Mouse (Mus musculus): ENCODE data around the gene Rgs16. TPM values are rescaled to one million over a fixed set of nuclear protein-coding genes. Genes with fewer than 3 reads are reported as not detected.

The Rgs16 gene
- polyA plus RNA-seq (2012; ENCODE audit: insufficient read depth, insufficient read length, missing spikeins): 0.44 TPM in 1 of 2 replicates, not detected in the other

DNA sequence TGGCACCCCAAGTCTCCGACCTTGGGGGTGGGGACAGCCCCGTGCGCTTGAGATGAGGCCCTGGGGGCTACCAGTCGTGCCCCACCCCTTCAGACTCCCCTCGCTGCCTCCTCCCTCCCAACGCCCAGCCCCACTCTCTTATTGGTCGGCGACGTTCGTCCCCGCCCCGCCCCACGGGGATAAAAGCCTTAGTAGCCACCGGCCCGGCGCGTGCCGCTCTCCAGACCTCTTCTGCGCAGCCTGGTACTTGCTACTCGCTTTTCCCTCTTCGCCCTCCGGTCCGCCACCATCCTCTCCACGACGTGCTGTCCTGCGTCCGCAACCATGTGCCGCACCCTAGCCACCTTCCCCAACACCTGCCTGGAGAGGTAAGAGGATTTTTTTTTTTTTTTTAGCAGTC lies at the start of gene Rgs16:
Rgs16 (plus strand) TSS at position 205 of the 400 bp plus-strand sequence.
- Histone ChIP-seq H3K4me3 (ENCODE audit: insufficient read depth, low read depth, low read length) (peak within 1 kb of the TSS; percentile 63), H3K27ac (replicated peaks; ENCODE audit: low read depth, low read length) (no peak within 1 kb of the TSS), H3K4me1 (ENCODE audit: control insufficient read depth, insufficient read depth, insufficient read length, low read length) (no peaks in the 10 kb centered on the region)

- no peak overlapping the region for H3K4me3 ChIP-seq (ENCODE audit: insufficient read depth, low read depth, low read length)
- no peaks in the 10 kb centered on the region for H3K4me1 ChIP-seq (ENCODE audit: control insufficient read depth, insufficient read depth, insufficient read length, low read length)
- H3K27ac ChIP-seq (replicated peaks; ENCODE audit: low read depth, low read length): no peak overlapping the region
Measured at GRCm38 (mm10) chr1:153692526-153692925, 47.6 kb upstream of the Rgs16 start.

DNA sequence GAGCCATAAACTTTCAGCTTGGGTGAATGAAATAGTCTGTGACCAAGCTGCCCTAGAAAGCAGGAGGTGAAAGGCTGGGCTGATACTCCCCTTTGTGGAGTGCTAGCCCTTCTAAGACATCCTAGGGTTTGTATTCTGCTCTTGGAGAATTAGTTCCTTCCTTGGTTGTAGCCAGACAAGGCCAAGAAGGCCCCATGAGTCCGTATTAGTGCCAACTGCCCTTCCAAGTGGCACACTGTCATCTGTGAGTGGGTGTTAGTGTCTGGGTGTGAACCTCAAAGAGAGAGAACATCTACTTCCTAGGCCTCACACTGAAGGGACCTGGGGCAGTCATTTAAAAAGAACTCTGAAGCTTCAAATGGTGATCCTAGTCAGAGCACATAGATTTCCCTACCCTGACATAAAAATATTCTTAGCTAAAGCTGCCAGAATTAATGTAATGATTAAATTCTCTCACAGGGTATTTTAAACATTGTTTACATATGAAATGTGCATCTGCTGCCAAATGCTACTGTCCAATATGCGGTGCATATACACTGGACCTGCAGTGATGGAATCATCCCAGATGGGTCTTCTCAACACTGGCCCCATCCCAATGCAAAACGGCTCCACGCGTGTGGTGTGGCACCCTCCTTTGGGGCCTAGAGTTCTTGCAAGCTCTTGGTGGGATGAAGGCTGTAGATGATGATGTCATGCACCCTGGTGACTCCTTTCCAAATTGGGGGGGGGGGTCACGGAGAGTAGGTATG lies 45.6 kb upstream of the Rgs16 start:
- H3K4me1 ChIP-seq (ENCODE audit: control insufficient read depth, insufficient read depth, insufficient read length, low read length): no peaks in the 10 kb centered on the region
- H3K27ac ChIP-seq (replicated peaks; ENCODE audit: low read depth, low read length): no peak overlapping the region
- H3K4me3 ChIP-seq (ENCODE audit: insufficient read depth, low read depth, low read length): no peak overlapping the region

- Histone ChIP-seq H3K4me3 (ENCODE audit: insufficient read depth, low read depth, low read length) (no peak overlapping the region), H3K27ac (replicated peaks; ENCODE audit: low read depth, low read length) (no peak overlapping the region), H3K4me1 (ENCODE audit: control insufficient read depth, insufficient read depth, insufficient read length, low read length) (no peaks in the 10 kb centered on the region)
Measured at GRCm38 (mm10) chr1:153695398-153695797, 44.8 kb upstream of the Rgs16 start.

- H3K4me1 ChIP-seq (ENCODE audit: control insufficient read depth, insufficient read depth, insufficient read length, low read length): no peaks in the 10 kb centered on the region
- no peak overlapping the region for H3K4me3 ChIP-seq (ENCODE audit: insufficient read depth, low read depth, low read length)
- no peak overlapping the region for H3K27ac ChIP-seq (replicated peaks; ENCODE audit: low read depth, low read length)
Measured at GRCm38 (mm10) chr1:153696093-153696492, 44.1 kb upstream of the Rgs16 start.

DNA sequence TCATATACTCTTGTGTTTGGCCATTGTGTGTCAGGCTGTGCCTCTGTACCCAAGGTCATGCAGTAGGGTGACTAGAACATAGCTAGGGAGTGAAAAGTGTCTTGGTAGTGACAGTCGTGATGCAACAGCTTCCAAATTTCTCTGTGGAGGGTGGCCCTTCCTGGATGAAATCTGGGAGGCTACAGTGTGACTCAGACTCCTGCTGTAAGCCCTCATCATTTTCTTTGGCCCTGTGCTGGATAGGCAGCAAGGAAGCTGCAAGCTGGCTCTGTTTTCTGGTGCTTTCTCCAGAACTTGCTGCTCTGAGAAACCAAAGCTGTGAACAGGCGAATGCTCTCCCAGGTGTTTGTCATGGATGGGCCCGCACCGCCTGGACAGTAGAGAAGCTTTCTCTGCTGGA lies 43.6 kb upstream of the Rgs16 start:
- Histone ChIP-seq H3K4me3 (ENCODE audit: insufficient read depth, low read depth, low read length) (no peak overlapping the region), H3K4me1 (ENCODE audit: control insufficient read depth, insufficient read depth, insufficient read length, low read length) (no peaks in the 10 kb centered on the region), H3K27ac (replicated peaks; ENCODE audit: low read depth, low read length) (no peak overlapping the region)

GRCm38 (mm10) chr1:153697581-153698251 lies 42.4 kb upstream of the Rgs16 start:
- no peaks in the 10 kb centered on the region for H3K4me1 ChIP-seq (ENCODE audit: control insufficient read depth, insufficient read depth, insufficient read length, low read length)
- no peak overlapping the region for H3K27ac ChIP-seq (replicated peaks; ENCODE audit: low read depth, low read length)
- H3K4me3 ChIP-seq (ENCODE audit: insufficient read depth, low read depth, low read length): no peak overlapping the region

GRCm38 (mm10) chr1:153698311-153699084 lies 41.7 kb upstream of the Rgs16 start:
- Histone ChIP-seq H3K4me1 (ENCODE audit: control insufficient read depth, insufficient read depth, insufficient read length, low read length) (peaks cover 5% of the 10 kb centered on the region), H3K27ac (replicated peaks; ENCODE audit: low read depth, low read length) (no peak overlapping the region), H3K4me3 (ENCODE audit: insufficient read depth, low read depth, low read length) (no peak overlapping the region)

DNA sequence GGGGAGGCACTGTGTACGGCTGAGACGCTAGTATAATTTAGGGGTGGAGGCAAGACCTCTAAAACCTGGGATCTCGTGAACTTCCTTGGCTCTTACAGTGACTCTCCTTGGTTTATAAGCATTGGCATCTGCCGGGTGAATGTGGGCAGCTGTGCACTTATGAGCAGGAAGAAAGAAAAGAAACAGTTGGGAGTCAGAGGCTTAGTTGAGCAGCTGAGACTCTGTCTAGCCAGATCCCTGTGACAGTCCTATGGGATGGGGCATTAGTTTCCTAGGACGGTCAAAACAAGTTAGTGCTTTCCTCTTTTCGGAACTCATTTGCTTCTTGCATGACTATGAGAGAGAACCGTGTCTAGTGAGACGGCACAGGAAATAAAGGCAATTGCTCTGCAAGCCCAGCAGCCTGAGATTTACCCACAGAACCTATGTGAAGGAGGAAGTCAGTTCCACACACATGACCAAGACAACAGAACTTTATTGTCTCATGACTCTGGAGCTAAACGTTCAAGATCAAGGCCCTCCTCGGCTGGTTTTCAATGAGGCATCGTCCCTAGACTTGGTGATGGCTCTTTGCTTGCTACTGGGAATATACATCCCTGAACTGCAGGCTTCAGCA lies 39.6 kb upstream of the Rgs16 start:
- no peak overlapping the region for H3K4me3 ChIP-seq (ENCODE audit: insufficient read depth, low read depth, low read length)
- H3K4me1 ChIP-seq (ENCODE audit: control insufficient read depth, insufficient read depth, insufficient read length, low read length): peaks cover 5% of the 10 kb centered on the region
- H3K27ac ChIP-seq (replicated peaks; ENCODE audit: low read depth, low read length): no peak overlapping the region

- H3K27ac ChIP-seq (replicated peaks; ENCODE audit: low read depth, low read length): no peak overlapping the region
- peaks cover 5% of the 10 kb centered on the region for H3K4me1 ChIP-seq (ENCODE audit: control insufficient read depth, insufficient read depth, insufficient read length, low read length)
- H3K4me3 ChIP-seq (ENCODE audit: insufficient read depth, low read depth, low read length): no peak overlapping the region
Measured at GRCm38 (mm10) chr1:153701461-153701860, 38.7 kb upstream of the Rgs16 start.

DNA sequence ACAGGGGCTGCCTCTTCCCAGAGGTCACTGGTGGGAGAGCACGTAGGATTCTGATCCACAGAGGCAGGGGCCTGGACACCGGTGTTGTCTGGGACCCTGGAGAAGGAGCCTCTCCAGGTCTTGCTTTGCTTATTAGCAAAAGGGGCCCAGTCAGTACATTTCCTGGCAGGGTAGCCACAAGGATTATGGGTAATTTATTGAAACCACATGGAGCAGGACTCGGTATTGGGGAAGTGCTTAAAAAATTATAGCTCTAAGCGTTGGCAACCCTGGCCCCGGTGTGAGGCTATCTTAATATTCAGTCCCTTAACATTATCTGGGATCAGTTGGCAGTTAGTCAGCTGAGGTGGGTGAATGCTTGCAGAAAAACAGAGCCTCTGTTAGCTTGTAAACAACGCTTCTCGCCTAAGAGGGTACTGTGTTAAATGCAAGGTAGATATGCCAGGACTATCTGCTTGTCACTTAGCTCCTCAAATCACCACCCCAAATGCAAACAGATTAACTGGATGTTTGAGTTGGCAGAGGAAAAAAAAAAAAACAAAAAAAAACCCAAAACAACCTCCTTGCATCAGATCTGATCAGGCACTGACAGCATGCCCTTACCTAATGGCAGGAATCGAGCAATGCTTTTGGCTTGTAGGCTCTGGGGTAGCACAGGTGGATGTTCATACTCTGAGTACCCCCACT lies 37.8 kb upstream of the Rgs16 start:
- H3K4me1 ChIP-seq (ENCODE audit: control insufficient read depth, insufficient read depth, insufficient read length, low read length): peaks cover 5% of the 10 kb centered on the region
- H3K27ac ChIP-seq (replicated peaks; ENCODE audit: low read depth, low read length): no peak overlapping the region
- H3K4me3 ChIP-seq (ENCODE audit: insufficient read depth, low read depth, low read length): no peak overlapping the region

- Histone ChIP-seq H3K4me3 (ENCODE audit: insufficient read depth, low read depth, low read length) (no peak overlapping the region), H3K4me1 (ENCODE audit: control insufficient read depth, insufficient read depth, insufficient read length, low read length) (peaks cover 5% of the 10 kb centered on the region), H3K27ac (replicated peaks; ENCODE audit: low read depth, low read length) (no peak overlapping the region)
Measured at GRCm38 (mm10) chr1:153702853-153703410, 37.2 kb upstream of the Rgs16 start.

- Histone ChIP-seq H3K4me3 (ENCODE audit: insufficient read depth, low read depth, low read length) (no peak overlapping the region), H3K4me1 (ENCODE audit: control insufficient read depth, insufficient read depth, insufficient read length, low read length) (peaks cover 5% of the 10 kb centered on the region), H3K27ac (replicated peaks; ENCODE audit: low read depth, low read length) (no peak overlapping the region)
Measured at GRCm38 (mm10) chr1:153703445-153703991, 36.6 kb upstream of the Rgs16 start.

GRCm38 (mm10) chr1:153704174-153704573 lies 36.0 kb upstream of the Rgs16 start:
- Histone ChIP-seq H3K27ac (replicated peaks; ENCODE audit: low read depth, low read length) (no peak overlapping the region), H3K4me1 (ENCODE audit: control insufficient read depth, insufficient read depth, insufficient read length, low read length) (peaks cover 5% of the 10 kb centered on the region), H3K4me3 (ENCODE audit: insufficient read depth, low read depth, low read length) (no peak overlapping the region)

Data from brown adipose tissue, adult 24 weeks (tissue).